Mouse (Mus musculus): ENCODE results near the gene Gm10271.

GRCm38 (mm10) chr10:116965297-116965696, 7.1 kb downstream of the Gm10271 start:
- TF ChIP-seq GATA1 (IDR thresholded peaks at IDR 0.05; ENCODE audit: low read length) = no peak
- no peak for TF ChIP-seq TAL1 (IDR thresholded peaks at IDR 0.05; ENCODE audit: low read length)
